Mouse (Mus musculus) inflammation-experienced regulatory T-cells, adult 16 weeks (primary cell): ENCODE data around the gene Igsf10. TPM values are rescaled to one million over a fixed set of nuclear protein-coding genes. Genes with fewer than 3 reads are reported as not detected.

Experiments
- polyA plus RNA-seq: library from polyadenylated mRNA; unstranded; fragments of 100-300 nt; shearing (Covaris generic); gene quantifications from one replicate; pipeline ENCODE4 v1.2.1, GENCODE M21; 2017

Igsf10 gene
- not detected for polyA plus RNA-seq

GRCm38 (mm10) chr3:59344065-59344905 is at the start of gene Igsf10:
TSS of gene Igsf10 (minus strand) at chr3:59344394.

Other genes starting within 250 kb of the Igsf10 start
- gene Gpr171, start 242.6 kb downstream of the Igsf10 start, polyA plus RNA-seq: 48.4 TPM
- gene P2ry14, start 190.8 kb downstream of the Igsf10 start, polyA plus RNA-seq: 1.8 TPM
- not detected for gene Gpr87, start 149.3 kb downstream of the Igsf10 start, polyA plus RNA-seq
- 1.6 TPM for gene P2ry13, start 133.5 kb downstream of the Igsf10 start, polyA plus RNA-seq
- 0.34 TPM for gene P2ry12, start 81.5 kb downstream of the Igsf10 start, polyA plus RNA-seq